Mouse (Mus musculus): ENCODE data around the gene Gsta4.

DNA sequence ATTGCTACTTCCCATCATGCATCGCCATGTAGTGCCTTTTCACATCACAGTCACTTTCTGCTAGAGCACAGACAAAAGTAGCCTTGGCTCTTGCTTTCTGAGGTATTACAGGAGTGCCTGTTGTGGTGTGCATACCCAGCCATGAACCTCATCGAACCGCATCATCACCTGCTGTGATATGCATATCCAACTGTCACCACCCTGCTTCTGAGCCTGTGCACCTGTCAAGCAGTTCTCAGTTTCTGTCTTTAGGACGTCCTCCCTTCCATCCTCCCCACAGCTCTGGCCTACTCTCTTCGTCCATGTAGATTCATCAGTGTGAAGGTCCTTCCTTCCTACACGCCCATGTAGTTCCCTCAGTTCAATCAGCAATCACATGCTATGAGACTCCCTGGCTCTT lies 34.4 kb upstream of the Gsta4 start:
- TF ChIP-seq GATA1 (IDR thresholded peaks at IDR 0.05; ENCODE audit: low read length) (no peak), TAL1 (IDR thresholded peaks at IDR 0.05; ENCODE audit: low read length) (no peak)
